Mouse (Mus musculus): ENCODE results near the gene Fggy.

The Fggy gene

DNA sequence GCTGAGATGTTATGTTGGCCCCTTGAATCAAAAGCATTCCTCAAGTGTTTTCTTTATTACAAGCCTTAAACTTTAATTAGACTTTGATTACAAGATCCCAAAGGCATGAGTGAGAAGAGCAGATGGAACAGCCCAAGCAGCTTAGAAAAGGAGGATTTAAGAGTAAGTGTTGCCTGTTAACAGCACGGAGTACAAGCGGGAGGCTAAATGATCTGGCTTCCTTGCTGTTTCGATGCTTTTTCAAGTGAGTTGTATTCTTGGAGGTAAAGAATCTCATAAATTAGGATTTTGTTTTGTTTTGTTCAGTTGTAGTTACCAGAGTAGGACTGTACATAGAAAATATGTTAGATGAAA, 92.2 kb downstream of the Fggy start:
- in situ Hi-C loops (cut with MboI; ENCODE audit: low pct_unique_long_range_greater_than_20kb in 1 of 2, low sequenced_read_pairs in 2 of 2, unreplicated experiment in 1 of 2) = no loop called here

DNA sequence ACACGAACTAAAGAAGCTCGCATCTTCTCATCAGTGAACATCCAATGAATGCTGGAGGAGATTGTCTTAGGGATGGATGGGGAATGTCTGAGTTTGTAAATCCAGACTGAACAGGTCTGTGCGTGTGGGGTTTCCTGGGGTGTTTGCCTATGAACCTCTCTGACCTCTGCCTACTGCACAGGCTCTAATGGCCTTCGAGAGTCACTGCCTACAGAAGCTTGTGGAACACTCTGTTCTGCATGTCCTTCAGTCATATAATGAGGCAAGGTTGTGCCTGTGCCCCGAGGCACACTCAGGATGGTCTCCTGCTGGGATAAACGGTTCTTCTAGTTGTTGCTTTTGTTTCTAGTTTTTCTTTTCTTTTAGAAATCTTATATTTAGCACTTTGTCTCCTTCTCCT, 92.7 kb downstream of the Fggy start:
- in situ Hi-C loops (cut with MboI; ENCODE audit: low pct_unique_long_range_greater_than_20kb in 1 of 2, low sequenced_read_pairs in 2 of 2, unreplicated experiment in 1 of 2) = no loop called here

DNA sequence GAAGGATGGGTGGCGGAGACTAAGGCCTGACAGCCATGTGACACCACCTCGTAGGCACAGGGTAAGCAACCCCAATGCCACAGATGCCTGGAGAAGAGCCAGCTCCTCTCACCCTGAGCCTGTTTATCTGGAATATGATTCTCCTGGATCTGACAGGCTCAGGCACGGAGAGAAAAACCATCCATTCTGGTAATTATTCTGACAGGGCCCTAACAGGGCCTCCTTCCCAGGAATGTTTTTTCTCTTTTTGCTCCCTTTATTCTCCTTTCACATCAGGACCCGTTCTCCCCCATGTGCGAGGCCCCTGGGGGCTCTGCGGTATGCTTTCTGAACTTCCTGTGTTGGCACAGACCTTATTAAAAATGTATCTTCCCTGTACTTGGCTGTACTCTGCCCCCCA, 94.7 kb downstream of the Fggy start:
- in situ Hi-C loops (cut with MboI; ENCODE audit: low pct_unique_long_range_greater_than_20kb in 1 of 2, low sequenced_read_pairs in 2 of 2, unreplicated experiment in 1 of 2) = no loop called here

DNA sequence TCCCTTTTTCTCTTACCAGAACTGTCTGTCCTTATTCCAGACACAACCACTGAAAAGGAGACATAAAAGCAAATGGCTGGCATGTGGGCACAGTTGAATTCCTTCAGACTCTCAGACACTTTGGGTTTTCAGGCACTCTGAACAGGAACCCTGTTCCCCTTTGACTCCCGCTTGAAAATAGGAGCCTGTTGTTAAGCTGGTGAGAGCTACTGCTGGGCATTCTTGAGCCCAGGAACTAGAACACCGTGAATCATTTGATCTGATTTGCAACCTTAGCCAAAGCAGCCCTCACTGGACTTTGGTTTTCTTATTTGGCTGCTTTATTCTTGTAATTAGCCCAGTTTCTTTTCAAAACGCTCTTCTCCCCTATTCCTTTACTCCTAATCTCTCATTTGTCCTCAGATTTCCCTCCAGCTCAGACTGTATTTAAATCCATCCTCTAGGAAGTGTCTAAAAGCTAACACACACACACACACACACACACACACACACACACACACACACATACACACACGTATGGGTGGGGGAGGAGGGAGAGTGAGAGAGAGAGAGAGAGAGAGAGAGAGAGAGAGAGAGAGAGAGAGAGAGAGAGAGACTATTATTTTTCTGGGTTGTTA, 96.1 kb downstream of the Fggy start:
- in situ Hi-C loops (cut with MboI; ENCODE audit: low pct_unique_long_range_greater_than_20kb in 1 of 2, low sequenced_read_pairs in 2 of 2, unreplicated experiment in 1 of 2) = no loop called here

DNA sequence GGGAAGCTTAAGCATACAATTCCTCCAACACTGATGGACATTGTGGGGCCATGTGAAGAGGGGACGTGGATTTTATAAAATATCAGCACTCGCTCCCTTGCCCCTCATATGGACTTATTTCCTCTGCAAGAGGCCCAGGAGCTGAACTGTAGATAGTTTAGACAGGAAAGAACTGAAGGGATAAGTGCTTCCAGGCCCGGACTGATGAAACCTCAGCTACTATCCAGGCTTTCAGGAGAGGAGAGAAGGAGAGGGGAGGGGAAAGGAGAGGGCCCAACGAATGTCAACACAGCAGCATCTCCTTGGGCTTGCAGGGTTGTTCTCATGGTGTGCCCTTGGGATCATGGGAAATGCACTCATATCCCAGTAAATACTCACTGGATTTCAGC, 96.6 kb downstream of the Fggy start:
- in situ Hi-C loops (cut with MboI; ENCODE audit: low pct_unique_long_range_greater_than_20kb in 1 of 2, low sequenced_read_pairs in 2 of 2, unreplicated experiment in 1 of 2) = no loop called here

DNA sequence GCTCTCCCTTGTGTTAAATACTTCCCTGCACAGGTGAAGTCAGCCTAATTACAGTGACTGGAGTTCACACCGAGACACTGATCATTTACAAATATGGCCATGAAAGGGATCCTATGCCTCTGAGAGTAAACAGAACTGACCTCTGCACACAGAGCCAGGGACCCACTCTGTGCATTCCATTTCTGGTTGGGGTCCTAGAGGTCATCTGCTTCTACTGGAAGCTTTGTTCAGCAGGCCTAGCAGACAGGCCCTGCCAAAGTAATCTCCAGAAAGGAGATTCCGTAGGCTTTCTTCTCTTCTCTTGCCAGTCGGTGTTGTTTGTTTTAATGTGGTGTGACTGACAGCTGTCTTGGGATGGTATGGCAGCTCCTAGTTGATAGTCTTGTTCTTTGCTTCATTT, 101.7 kb downstream of the Fggy start:
- in situ Hi-C loops (cut with MboI; ENCODE audit: low pct_unique_long_range_greater_than_20kb in 1 of 2, low sequenced_read_pairs in 2 of 2, unreplicated experiment in 1 of 2) = no loop called here

DNA sequence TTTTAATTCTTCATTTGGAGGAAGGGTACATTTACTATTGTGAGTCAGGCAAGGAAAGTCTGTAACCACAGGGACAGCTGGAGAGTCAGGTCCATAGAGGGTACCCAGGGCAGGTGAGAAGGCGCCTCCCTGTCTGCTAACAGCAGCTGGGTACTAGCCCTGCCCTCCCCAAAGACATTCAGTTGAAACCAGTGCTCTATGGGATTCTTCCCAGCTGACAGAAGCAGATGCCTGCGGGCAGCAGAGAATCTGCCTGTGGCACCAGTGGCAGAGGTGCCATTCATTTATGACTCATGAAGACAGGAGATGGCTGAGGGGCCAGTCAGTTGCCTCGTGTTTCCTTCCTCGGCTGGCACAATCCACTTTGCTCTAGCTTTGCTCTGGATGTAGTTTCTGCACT, 106.3 kb downstream of the Fggy start:
- in situ Hi-C loops (cut with MboI; ENCODE audit: low pct_unique_long_range_greater_than_20kb in 1 of 2, low sequenced_read_pairs in 2 of 2, unreplicated experiment in 1 of 2) = no loop called here

DNA sequence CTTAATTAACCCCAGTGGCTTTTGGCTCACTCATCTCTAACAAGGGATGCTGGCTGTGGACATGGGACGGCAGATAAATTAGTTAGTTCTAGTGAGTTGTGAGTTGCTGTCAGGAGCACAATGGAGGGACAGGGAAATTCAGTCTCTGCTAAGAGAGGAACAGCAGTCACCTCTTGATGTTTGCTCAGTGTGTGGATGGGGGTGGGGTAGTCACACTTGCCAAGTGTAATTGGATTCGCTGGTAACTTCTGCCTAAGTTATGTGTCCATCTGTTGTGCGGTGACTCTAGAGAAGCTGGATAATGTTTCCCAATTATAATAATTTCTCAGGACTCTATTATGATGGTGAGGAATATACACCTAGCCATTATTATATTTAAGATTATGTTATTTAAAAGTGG, 107.0 kb downstream of the Fggy start:
- in situ Hi-C loops (cut with MboI; ENCODE audit: low pct_unique_long_range_greater_than_20kb in 1 of 2, low sequenced_read_pairs in 2 of 2, unreplicated experiment in 1 of 2) = no loop called here

DNA sequence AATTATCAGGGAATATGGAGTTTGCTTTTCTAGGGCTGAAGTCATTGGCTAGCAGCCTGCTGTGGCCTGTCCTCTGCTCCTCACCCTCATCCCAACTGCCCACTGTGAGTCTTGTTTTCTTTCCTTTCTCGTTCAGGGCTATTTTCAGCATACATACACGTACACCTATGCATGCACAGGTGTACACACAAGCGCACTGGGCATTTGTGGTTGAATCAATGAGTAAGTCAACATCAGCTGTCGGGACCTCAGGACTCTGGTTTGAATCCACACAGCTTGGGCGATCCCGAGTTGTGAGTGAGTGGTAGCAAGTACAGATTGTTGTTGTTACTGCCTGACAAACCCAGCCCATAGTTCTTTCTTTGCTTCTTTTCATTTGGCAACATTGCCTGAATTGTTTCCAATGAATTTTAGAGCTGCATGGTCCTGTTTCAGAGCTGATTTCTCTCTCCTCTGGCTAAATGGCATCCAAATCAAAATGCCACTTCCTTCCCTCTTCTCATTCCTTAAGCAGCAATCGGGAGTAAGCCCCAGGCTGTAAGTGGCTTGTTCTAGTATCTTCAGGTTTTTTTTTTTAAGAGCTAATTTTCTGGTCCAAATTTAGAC, 109.1 kb downstream of the Fggy start:
- in situ Hi-C loops (cut with MboI; ENCODE audit: low pct_unique_long_range_greater_than_20kb in 1 of 2, low sequenced_read_pairs in 2 of 2, unreplicated experiment in 1 of 2) = no loop called here

DNA sequence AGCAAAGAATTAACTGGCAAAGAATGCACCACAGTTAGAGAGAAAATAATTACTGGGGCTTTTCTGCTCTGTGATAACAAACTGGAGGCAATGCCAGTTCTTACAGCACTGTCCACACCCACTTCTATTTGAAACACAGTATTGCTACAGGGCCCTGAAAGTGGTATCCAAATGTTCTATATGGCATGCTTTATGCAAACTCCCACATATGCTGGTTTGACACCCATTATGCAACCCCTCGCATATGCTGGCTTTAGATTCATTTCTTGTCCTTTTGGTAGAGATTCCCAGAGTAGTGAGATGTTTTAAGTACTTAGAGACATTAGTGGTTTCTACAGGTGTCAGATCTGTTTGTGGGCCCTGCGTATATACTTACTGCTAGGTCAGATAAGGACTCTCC, 109.6 kb downstream of the Fggy start:
- in situ Hi-C loops (cut with MboI; ENCODE audit: low pct_unique_long_range_greater_than_20kb in 1 of 2, low sequenced_read_pairs in 2 of 2, unreplicated experiment in 1 of 2) = no loop called here

DNA sequence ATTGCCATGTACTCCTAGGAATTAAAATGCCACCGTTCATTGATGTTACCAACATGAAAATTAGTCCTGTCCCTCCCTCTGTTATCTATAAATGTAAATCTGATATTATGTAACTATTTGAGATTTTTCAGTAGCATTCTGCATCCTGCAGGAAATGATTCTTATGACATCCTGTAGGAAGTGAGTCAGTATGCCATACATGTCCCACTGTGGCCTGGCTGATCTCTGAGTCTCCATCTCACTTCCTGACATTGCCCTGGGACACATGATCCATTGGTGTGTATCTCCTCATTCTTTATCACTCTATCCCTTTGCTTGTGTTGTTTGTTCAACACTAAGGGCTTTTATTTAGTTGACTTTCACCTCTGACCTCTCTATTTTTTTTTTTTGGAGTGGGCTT, 110.3 kb downstream of the Fggy start:
- in situ Hi-C loops (cut with MboI; ENCODE audit: low pct_unique_long_range_greater_than_20kb in 1 of 2, low sequenced_read_pairs in 2 of 2, unreplicated experiment in 1 of 2) = no loop called here

DNA sequence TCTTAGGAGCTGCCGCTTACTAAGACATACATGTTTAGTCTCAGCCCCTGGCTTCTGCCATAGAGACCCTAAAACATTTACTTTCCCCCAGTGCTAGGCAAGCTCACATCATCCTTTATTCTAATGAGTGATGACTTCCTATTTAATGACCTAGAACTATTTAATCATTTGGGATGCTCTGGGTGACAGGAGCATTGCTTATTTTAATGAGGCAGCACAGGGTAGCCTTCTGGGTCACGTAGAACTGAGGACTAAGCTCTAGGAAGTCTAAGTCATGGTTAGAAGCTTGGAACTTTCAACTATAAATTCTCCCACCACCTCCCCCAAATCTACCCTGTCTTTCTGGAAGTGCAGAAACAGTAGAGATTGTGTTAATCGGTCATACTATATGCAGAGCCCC, 111.2 kb downstream of the Fggy start:
- in situ Hi-C loops (cut with MboI; ENCODE audit: low pct_unique_long_range_greater_than_20kb in 1 of 2, low sequenced_read_pairs in 2 of 2, unreplicated experiment in 1 of 2) = no loop called here

DNA sequence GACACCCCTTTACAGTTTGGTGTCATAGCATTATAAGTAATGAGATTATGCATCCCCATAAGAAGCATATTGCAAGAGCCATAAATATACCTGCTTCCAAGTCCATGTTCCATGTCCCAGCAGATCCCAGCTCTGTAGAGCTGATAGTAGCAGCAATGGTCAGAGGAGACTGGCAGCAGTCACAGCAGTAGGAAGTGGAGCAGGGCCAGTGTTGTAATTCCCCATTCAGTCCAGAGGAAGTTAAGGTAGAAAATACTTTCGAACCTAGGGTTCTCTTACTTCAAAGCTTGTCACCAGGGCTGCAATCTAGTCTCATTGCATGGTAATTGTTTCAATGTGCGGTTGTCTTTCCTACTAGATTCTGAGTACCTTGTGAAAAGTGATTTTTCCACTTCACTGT, 112.0 kb downstream of the Fggy start:
- in situ Hi-C loops (cut with MboI; ENCODE audit: low pct_unique_long_range_greater_than_20kb in 1 of 2, low sequenced_read_pairs in 2 of 2, unreplicated experiment in 1 of 2) = no loop called here

DNA sequence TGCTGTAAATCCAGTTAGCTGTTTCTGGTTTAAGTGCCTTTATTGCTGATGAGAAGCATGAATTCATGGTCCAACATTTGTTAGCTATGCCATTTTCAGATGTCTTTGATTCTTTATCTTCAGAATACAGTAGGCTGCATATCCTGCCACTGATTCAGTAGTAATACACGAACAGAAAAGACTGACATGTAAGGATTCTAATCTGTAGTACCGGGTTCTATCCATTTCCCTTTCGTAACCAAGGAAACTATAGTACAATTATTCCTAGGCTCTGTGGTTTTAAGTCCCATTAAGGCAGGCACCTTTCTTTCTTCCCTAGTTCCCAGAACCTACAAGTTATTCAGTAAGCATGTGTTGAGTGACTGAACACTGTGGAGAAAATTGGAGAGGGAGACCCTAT, 113.3 kb downstream of the Fggy start:
- in situ Hi-C loops (cut with MboI; ENCODE audit: low pct_unique_long_range_greater_than_20kb in 1 of 2, low sequenced_read_pairs in 2 of 2, unreplicated experiment in 1 of 2) = no loop called here

DNA sequence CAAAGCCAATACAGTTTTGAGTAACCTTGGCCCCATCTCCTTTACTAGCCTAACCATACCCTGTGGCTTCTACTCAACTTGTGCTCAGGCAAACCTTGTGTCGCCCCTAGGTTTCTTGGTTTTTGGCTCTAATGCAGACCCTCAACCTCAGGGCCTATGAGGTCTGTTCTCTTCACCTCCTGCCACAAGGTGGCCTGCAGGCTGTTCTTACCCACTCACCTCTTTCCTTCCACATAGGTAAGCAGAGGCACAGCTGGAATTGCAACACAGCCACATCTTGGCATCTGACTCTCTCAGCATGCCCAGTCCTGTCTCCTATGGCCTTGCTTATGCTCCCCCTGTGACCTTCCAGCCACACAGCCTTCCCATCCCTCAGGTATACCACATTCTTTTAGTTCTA, 114.7 kb downstream of the Fggy start:
- in situ Hi-C loops (cut with MboI; ENCODE audit: low pct_unique_long_range_greater_than_20kb in 1 of 2, low sequenced_read_pairs in 2 of 2, unreplicated experiment in 1 of 2) = no loop called here

DNA sequence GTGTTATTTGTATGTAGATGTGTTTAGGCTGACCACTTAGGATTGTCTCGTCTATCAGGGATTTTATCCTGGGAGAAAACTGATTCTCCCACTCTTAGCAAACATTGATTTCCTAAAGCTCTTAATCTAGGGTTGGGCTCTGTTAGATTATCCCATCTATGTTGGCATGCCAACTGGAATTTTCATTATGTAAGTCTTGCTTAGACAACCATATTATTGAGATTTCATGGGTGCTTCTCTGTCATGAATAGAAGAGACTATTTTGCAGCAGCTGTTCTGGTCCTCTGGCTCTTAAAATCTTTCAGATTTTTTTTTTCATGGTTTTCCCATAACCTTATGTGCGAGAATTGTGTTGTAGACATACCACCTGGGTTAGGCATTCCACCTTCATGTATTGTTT, 119.1 kb downstream of the Fggy start:
- in situ Hi-C loops (cut with MboI; ENCODE audit: low pct_unique_long_range_greater_than_20kb in 1 of 2, low sequenced_read_pairs in 2 of 2, unreplicated experiment in 1 of 2) = no loop called here

DNA sequence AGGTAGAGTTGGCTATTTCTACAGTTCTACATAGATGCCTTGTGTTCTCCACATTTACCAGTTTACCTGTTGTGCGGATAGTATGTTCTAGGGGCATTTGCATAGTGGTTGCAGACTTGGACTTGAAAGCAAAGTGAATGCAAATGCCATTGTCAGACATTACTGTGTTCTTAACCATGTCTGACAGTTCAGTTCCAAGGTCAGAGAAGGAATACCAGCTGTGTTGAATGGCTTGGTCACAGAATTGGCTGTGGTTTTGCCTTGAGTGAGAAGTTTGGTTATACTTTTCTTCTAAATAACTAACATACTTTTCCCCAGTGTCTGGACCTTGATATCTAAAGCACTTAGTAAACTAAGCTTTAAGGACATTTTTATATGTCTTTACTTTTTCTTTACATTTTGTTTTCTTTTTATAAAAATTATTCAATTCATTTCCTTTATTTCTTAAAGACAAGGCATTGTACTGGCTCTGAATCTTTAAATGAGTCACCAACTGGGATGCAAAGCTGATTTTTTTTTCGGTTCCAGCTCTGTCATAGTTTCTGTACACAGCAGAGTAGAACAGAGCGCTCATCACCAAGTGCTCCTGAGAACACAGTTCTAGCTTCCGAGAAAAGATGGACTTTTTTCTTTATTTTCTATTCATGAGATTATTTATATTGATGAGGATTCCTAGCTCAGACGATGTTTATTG, 123.6 kb downstream of the Fggy start:
- in situ Hi-C loops (cut with MboI; ENCODE audit: low pct_unique_long_range_greater_than_20kb in 1 of 2, low sequenced_read_pairs in 2 of 2, unreplicated experiment in 1 of 2) = no loop called here

DNA sequence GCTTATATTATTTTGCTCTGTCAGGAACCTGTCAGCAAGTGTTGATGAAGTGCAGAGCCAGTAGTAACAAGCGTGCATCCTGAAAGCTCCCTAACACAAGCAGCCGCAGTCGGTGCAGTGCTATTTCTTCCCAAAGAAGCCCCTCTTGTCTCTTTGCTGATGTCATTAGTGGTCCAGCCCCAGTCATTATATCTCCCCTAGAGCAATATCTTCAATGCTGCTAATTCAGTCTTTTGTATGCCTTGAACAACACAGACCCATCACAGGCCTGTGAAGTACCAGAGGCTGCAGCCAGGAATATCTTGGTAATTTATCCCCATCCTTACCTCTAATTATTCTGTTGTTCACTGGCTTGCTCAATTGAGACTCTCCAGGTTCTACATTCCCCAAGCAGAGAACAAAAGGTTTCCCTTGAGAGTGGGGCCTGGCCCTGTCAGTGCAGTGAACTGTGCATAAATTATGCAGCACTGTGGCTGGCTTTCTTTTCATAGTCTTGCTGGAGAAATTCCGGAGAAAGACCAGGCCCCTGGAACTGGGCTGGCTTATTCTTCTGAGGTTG, 127.3 kb downstream of the Fggy start:
- in situ Hi-C loops (cut with MboI; ENCODE audit: low pct_unique_long_range_greater_than_20kb in 1 of 2, low sequenced_read_pairs in 2 of 2, unreplicated experiment in 1 of 2) = no loop called here

DNA sequence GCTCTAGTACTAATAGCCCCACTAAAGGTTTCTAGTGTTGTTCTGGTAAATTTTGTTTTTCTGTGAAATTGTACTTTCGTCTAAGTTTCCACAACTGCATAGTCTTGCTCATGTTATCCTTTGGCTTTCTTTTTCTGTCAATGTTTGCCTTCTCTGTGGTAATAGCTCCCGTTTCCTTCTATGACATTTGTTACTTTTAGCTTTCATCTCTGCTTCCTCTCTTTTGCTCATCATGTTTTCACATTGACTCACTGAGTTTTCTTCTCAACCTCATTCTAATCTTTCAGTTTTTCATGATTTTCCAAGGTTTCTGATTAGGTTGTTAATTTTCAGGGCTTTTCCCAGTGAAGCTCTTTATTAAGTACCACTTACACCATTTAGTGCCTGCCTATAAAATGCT, 129.5 kb downstream of the Fggy start:
- in situ Hi-C loops (cut with MboI; ENCODE audit: low pct_unique_long_range_greater_than_20kb in 1 of 2, low sequenced_read_pairs in 2 of 2, unreplicated experiment in 1 of 2) = no loop called here

DNA sequence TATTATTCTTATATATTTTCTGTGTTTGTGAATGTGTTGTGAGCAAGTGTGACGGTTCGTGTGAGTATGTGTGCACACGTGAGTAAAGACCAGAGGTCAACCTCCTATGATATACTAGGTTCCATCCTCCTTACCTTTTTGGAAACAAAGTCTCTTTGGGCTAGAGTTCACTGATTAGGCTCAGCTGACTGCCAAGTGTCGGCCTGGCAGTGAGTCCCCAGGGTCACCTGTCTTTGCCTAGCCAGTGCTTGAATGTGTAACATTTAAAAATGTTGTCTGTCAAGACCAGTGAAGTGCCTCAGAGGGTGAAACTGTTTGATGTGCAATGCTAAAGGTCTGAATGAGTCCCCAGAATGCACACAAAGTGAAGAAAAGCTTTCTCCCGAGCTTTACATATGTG, 130.0 kb downstream of the Fggy start:
- in situ Hi-C loops (cut with MboI; ENCODE audit: low pct_unique_long_range_greater_than_20kb in 1 of 2, low sequenced_read_pairs in 2 of 2, unreplicated experiment in 1 of 2) = no loop called here
